Mouse (Mus musculus): ENCODE data around the gene Zfp961. TPM values are rescaled to one million over a fixed set of nuclear protein-coding genes. Genes with fewer than 3 reads are reported as not detected.
A peak's percentile ranks its signal among the peaks of the same experiment; 100 is the strongest.

Zfp961 gene
- total RNA-seq, 2 experiments from 2014 or later = 7.0 TPM

DNA sequence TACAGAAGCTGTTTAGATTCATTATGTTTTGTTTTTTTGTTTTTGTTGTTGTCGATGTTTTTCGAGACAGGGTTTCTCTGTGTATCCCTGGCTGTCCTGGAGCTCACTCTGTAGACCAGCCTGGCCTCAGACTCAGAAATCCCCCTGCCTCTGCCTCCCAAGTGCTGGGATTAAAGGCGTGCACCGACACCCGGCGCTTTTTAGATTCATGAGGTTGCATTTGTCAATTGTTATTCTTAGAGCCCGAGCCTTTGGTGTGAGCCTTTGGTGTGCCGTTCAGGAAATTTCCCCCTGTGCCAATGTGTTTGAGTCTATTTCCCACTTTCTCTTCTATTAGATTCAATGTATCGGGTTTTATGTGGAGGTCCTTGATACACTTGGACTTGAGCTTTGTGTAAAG is 3.8 kb downstream of the Zfp961 start:
- intact Hi-C loops (cut with DNase I) = no loop called here
- DNase-seq = no peak

DNA sequence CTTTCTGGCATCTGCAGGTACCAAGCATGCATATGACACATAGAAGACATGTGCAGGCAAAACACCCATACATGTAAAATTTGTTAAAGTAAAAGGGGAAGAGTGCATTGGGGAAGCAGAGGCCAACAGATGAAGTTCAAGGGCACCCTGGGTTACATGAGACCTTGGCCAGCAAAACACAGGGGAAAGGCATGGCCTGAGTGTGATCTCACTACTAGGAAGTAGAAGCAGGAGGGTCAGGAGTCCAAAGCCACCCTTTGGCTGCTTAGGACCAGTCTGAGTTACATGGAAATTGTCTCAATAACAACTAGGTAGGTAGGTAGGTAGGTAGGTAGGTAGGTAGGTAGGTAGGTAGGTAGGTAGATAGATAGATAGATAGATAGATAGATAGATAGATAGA is 9.6 kb downstream of the Zfp961 start:
- intact Hi-C loops (cut with DNase I) = no loop called here
- DNase-seq = no peak

DNA sequence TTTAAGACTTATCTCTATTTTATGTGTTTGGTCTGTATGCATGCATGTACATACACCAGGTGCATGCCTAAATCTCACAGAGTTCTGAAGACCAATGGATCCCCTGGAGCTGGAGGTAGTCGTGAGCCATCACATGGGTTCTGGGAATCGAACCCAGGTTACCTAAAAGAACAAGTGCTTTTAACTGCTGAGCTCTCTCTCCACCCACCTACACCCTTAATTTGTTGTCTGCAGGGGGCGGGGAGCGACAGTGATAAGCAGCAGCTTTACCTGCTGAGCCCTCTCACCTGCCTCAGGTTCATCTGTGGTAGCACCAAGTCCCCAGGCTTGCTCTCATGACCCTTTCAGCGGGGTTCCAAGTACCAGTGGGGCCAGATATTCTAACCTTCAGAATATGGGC is 11.0 kb downstream of the Zfp961 start:
- DNase-seq = no peak
- intact Hi-C loops (cut with DNase I) = no loop called here

DNA sequence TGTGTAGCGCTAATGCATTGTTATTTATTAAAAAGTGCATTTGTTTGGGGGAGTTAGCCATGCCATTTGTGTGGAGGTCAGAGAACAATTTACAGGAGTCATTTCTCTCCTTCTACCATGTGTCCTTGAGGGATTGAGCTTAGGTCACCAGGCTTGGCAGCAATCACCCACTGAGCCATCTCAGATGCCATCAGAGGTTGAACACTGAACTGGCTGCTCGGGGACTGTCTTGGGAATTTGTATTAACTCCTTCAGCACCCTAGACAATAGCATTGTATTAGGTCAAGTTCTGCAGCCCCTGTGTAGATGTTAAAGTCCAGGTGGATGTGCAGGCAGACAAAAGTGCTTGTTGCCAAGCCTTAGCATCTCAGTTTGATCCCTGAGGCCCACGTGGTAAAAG is 13.2 kb downstream of the Zfp961 start:
- intact Hi-C loops (cut with DNase I) = no loop called here

DNA sequence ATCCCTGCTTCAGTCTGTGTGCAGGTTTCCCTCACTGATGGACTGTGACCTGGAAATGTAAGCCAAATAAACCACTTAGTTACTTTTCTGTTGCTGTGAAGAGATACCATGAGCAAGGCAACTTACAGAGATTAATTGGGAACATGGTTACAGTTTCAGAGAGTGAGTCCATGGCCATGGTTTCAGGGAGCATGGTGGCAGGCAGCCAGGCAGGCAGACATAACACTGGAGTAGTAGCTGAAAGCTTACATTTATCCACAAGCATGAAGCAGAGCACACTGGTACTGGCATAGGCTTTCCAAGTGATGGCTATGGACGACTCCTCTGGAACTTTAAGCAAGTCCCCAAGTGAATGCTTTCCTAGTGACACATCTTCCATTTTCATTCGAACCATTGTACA is 14.3 kb downstream of the Zfp961 start:
- intact Hi-C loops (cut with DNase I) = no loop called here
- no peak for DNase-seq

More for the DNA sequence above, 13.2 kb downstream of the Zfp961 start:
- DNase-seq = no peak

DNA sequence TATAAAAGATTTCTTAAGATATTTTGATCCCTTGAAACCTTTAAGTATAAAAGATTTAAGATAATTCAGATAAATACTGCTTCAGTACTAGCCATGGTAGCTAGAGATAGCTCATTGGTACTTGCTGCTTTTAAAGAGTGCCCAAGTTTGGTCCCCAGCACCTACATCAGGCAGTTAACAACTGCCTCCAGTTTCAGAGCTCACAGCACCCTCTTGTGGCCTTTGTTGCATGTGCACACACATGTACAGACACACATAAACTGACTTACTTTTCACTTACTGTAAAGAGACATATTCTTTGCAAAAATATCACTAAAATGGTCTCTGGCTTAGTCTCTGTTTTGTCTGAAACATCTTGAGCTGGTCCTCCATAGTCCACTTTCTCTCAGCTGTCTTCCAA is 15.6 kb downstream of the Zfp961 start:
- intact Hi-C loops (cut with DNase I) = no loop called here
- no peak for DNase-seq

DNA sequence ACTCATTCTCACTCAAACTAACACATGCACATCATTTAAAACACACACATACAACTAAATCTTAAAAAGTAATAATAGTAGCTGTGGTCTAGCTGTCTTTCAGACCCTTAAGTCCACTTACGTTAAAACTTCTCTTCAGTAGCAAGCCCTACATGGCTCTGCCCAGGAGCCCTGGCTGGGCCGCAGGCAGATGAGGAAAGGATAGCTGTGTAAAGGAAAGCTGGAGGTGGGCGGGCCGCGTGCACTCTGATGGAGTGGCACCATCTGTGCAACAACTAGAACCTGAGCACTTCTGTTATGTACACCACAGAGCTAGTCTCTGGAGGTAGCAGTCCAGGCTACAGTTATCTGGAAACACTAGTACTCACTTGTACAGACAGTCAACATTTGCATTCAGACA is 16.4 kb downstream of the Zfp961 start:
- DNase-seq = no peak
- intact Hi-C loops (cut with DNase I) = no loop called here

DNA sequence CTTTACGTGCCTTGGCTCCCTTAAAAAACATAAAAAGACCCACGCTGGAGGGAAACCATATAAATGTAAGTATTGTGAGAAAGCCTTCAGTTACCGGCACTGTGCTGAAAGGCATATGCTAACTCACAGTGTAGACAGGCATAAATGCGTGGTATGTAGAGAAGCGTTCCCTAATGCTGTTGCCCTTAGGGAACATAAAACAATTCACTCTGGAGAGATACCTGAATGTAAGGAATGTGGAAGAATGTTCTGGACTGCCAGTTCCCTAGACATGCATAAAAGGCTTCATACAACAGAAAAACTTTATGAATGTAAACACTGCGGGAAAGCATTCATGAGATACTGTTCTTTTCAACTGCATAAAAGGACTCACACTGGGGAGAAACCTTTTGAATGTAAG is 17.3 kb downstream of the Zfp961 start:
- no peak for DNase-seq
- intact Hi-C loops (cut with DNase I) = no loop called here

DNA sequence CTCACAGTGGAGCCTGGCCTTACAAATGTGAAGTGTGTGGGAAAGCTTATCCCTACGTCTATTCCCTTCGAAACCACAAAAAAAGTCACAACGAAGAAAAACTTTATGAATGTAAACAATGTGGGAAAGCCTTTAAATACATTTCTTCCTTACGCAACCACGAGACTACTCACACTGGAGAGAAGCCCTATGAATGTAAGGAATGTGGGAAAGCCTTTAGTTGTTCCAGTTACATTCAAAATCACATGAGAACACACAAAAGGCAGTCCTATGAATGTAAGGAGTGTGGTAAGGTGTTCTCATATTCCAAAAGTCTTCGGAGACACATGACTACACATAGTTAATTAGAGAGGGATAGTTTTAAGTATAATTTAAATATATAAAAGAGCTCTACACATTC is 17.8 kb downstream of the Zfp961 start:
- DNase-seq = no peak
- intact Hi-C loops (cut with DNase I) = no loop called here

DNA sequence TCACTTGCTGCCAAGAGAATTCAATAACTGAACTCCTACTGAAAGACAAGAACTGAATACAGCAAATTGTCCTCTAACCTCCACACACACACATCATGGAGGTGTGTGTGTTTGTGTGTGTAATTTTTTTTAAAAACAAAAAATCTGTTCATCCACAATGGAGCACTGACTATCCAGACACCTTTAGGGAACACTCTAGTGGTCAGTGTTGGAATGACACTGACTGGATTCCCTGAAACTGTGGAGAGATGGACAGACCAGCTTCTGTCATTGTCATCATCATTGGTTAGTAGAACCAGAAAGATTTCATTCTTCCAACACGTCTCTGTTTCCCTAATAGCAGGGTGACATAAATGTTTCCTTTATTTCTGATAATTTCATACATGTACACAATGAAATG is 21.1 kb downstream of the Zfp961 start:
- intact Hi-C loops (cut with DNase I) = loop anchor here (2.0 kb wide), 1 partner anchor 63 kb away; the partner anchor contains the start of genes Zfp617 and Zfp882
- peak in 1 of 2 experiments; percentile 12 for DNase-seq

DNA sequence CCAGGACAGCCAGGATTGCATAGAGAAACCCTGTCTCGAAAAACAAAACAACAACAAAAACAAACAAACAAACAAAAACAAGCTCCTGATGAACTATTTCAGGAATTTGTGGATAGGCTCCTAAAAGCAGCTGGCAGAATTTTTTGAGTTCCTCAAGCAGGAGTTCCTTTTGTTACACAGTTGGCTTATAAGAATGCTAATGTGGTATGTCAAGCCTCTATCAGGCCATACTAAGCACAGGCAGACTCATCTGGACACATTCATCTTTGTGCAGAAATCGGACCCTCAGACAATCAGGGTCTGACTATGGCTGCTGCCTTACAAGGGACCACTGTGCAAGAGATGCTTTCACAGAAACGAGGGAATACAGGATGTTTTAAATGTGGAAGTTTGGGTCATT is 23.4 kb downstream of the Zfp961 start:
- intact Hi-C loops (cut with DNase I) = no loop called here
- DNase-seq = no peak

DNA sequence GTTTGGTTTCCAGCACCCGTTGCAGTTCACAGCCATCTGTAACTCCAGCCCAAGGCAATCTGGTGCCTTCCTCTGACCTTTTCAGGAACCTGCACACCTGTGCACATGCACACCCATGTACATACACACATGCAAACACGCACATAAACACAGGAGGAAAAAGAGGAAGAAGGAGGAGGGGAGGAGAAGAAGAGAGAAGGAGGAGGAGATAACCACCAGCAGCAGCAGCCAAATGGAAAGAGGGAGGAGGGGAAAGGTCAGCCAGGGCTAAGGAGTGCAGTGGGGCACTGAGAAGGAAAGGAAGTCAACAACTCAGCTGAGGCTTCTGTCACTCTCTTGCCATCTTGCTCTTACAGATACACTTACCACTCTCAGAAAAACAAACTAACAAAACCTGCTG is 30.2 kb downstream of the Zfp961 start:
- DNase-seq = no peak
- intact Hi-C loops (cut with DNase I) = no loop called here

DNA sequence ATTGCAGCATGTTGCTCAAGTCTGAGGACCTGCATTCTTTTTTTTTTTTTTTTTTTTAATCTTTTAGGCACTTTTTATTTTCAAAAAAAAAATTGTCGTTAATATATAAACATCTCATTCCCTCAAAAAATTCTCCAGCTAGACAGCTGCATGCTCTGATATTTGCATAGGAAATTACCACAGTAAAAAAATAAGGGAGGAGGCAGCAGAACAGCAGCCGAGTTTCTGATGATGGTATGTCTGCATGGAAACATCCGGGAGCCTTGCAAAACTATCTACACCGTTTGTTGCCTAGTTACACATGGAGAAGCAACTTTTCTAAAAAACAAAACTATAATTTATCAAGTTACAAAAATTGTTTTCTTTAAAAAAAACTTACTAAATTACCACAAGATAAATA is 30.6 kb downstream of the Zfp961 start:
- DNase-seq = no peak
- intact Hi-C loops (cut with DNase I) = no loop called here

DNA sequence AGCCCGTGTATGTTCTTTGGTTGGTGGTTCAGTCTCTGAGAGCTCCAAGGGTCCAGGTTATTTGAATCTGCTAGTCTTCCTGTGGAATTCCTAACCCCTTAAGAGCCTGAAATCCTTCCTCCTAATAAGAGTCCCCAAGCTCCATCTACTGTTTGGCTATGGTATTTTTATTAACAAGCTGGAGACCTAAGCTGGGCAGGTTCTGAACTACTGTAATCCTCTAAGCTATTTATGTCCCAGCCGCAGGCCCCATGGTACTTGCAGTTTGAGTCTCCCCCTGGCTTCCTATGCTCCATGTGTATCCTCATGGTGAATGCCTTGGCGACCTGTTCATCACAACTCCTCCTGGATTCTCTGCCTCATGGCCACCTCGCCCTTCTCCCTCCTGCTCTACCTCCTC is 33.8 kb downstream of the Zfp961 start:
- intact Hi-C loops (cut with DNase I) = no loop called here
- DNase-seq = no peak

DNA sequence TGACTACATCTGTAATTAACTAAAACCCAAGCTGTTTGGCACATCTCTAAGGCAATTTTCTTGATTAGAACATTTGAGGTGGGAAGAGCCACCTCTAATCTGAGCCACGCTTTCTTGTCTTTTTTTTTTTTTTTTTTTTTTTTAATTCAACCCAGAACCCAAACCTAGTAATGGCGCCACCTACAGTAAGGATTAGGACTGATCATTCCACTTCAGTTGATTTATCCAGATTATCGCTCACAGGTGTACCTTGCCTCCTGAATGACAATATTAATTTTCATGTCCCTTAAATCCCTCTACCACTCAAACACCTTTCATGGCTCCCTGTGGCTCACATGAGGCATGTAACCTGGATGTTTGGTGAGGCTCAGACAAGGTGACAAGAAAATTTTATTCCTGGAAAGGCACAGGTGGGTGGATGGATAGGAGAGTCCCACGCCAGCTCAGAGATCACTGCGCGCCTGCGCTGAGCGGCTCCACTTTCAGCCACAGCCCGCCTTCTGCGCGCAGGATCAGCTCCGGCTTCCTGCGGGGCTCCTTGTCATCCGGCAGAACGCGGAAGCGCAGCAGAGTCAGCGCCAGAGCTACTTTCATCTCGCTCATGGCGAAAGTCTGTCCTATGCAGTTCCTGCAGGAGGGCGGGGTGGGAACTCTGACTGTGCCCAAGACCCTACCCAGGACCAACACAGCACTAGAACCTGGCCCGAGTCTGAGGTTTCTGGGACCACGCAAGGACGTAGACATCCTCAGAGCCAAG is 37.5 kb downstream of the Zfp961 start:
- DNase-seq = peak; percentile 38 to 56
- intact Hi-C loops (cut with DNase I) = no loop called here

DNA sequence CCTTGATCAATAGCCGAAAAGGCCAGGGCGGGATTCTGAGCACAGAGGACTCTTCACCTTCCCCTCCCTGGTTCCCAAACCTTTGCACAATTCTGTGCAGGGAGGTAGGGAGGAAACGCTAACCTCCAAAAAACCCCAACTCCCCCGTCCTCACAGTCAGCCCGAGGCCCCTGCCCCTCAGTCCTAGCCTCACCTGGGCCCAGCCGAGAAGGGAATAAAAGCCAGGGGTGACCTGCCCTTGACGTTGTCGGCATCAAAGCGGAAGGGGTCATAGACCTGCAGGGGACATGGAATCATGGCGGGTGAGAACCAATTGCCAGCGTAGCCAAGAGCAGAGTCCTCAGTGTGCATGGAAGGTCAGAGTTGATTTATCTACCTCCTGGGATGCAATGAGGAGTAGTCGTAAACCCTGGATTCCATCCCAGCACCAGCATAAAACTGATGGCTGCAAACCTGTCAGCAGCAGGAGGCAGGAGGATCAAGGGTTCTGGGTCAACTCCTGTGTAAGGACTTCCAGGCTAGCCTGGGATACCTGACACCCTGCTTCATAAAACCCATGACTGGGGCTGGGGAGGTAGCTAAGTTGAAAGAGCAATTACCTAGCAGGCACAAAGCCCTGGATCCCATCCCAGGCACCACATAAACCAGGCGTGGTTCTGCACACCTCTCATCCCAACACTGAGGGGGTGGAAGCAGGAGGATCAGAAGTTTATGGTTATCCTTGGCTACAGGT is 38.2 kb downstream of the Zfp961 start:
- DNase-seq = no peak
- intact Hi-C loops (cut with DNase I) = no loop called here

DNA sequence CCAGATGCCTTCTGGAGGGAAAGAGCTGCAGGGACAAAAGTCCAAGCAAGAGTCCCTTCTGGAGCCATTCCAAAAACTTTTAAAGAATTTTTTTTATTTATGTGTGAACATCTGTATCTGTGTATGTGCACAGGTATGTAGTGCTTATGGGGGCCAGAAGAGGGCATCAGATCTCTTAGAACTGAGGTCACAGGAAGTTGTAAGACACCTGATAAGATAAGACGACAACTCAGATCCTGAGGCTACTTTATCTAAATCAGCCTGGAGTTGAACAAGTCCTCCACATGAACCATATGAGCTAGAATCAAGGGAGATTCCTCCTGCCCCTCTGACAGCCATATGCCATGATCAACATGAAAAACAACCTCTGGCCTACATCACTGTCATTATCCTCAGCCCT is 48.6 kb downstream of the Zfp961 start:
- intact Hi-C loops (cut with DNase I) = no loop called here

DNA sequence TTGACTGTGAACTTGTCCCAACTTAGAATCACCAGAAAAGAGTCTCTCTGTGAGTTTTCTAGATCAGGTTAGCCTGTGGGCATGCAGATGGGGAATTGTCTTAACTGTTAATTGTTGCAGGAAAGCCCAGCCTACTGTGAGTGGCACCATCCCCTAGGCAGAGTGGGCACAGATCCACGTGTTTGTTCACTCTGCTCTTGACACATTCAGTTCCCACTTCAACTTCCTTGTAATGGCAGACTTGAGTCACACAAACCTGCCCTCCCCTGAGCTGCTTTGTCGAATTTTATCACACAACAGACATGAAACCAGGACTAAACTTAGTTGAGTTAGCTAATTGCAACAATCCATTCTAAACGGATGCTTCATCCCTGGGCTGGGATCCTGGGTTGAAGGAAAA is 49.4 kb downstream of the Zfp961 start:
- intact Hi-C loops (cut with DNase I) = no loop called here
- DNase-seq = no peak

More for the DNA sequence above, 48.6 kb downstream of the Zfp961 start:
- DNase-seq = no peak

DNA sequence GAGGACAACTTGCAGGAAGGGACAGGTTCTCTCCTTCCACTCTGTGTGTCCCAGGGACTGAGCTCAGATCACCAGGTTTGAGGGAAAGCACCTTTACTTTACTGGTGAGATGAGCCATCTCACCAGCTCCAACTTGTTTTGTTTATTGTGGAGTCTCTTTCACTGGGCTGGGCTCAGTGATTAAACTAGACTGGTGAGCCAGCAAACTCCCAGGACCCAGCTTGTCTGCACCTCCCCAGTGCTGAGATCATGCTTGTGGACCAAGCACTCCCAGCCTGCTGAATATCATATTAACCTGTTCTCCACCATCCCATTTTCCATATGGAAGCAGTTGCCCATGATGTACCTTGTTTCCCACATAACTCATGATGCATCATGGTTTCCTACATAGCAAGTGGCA is 52.1 kb downstream of the Zfp961 start:
- intact Hi-C loops (cut with DNase I) = loop anchor here (1.0 kb wide), 1 partner anchor 96 kb away; no protein-coding TSS in a partner anchor
- DNase-seq = no peak

DNA sequence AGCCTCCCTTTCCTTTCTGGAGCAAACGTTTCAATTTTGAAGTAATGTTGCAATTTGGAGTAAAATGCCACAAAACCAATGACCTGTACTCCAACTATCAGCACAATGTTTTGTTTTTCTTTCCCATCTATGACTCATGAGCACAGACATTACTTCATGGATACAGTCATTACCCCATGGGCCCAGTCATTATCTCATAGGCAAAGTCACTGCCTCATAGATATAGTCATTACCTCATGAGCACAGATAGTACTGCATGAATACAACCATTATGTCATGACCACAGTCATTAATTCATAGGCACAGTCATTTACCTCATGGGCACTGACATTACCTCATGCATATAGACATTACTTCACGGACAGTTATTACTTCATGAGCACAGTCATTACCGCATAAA is 55.1 kb downstream of the Zfp961 start:
- intact Hi-C loops (cut with DNase I) = no loop called here
- no peak for DNase-seq

DNA sequence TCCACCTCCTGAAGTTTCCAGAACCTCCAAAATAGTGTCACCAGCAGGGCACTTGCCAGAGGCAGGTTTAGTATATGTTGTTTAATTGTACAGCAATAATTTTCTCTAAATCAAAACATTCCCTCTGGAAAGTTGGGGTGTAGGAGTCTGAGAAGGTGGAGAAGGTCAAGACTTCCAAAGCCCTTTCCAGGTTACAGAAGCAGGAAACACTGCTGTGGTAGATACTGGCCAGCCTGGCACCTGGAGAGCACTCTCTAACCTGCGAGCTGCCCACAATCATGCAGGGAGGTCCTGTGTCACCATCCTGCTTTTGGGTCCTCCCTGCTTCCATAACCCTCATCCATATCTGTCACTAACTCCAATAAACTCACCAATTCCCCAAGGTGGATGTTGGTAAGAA is 55.9 kb downstream of the Zfp961 start:
- intact Hi-C loops (cut with DNase I) = no loop called here
- DNase-seq = no peak

DNA sequence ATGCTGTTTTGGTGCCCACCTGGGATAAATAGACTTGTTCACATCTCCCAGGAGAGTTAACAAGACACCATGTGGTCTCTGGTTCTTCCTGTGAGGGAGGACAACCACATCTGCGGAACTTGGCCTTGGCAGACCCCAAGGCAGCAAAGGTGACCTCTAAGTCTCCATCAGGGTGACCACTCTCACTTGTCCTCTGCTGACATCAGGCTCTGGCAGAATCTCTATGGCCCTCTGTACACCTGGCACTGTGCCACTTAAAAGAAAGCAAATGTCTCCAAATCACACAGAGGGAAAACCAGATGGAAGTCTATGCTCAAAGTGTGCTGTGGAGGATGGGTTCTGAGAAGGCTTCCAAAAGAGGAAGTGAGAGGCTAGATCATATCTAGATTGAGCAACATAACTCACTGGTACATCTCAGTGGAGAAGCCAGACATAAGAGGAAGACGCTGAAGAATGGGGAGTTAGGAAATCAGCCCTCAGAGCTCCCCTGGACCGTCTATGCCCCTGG is 57.4 kb downstream of the Zfp961 start:
- intact Hi-C loops (cut with DNase I) = no loop called here
- peak; percentile 28 to 56 for DNase-seq
